Mouse (Mus musculus) liver, embryonic 12.5 days (tissue): ENCODE measurements around the gene Cfap57. TPM values are rescaled to one million over a fixed set of nuclear protein-coding genes. Genes with fewer than 3 reads are reported as not detected.
"Not testable (repeated sequence)": the region's sequence is repeated elsewhere in the genome, so short reads cannot be mapped to it uniquely, and the experiment has no call there.

Experiments
- ATAC-seq: fragments of 200-750 bp; cut with Nextera tagmentation; 2 replicates; pipeline ENCODE4 v1.8.0; 2017; ENCODE audit warnings: moderate number of reproducible peaks, mild to moderate bottlenecking, moderate library complexity
- H3K27ac ChIP-seq: fragments of 300-500 bp; sonication (generic); 2 replicates; pipeline ENCODE4 v1.5.1; 2016; ENCODE audit warnings: mild to moderate bottlenecking
- H3K27me3 ChIP-seq: fragments of 300-500 bp; sonication (generic); replicated peaks from 2 replicates; pipeline ENCODE4 v1.6.1; 2016; ENCODE audit warnings: mild to moderate bottlenecking, moderate library complexity
- H3K36me3 ChIP-seq: fragments of 300-500 bp; sonication (generic); 2 replicates; pipeline ENCODE4 v1.6.1; 2016; ENCODE audit warnings: mild to moderate bottlenecking, moderate library complexity
- H3K4me1 ChIP-seq: fragments of 300-500 bp; sonication (generic); 2 replicates; pipeline ENCODE4 v1.6.1; 2016
- H3K4me2 ChIP-seq: fragments of 300-500 bp; sonication (generic); 2 replicates; pipeline ENCODE4 v1.6.1; 2016; ENCODE audit warnings: mild to moderate bottlenecking, moderate library complexity
- H3K4me3 ChIP-seq: fragments of 300-500 bp; sonication (generic); 2 replicates; pipeline ENCODE4 v1.5.1; 2016; ENCODE audit warnings: mild to moderate bottlenecking, moderate library complexity
- H3K9ac ChIP-seq: fragments of 300-500 bp; sonication (generic); 2 replicates; pipeline ENCODE4 v1.6.1; 2016; ENCODE audit warnings: mild to moderate bottlenecking, moderate library complexity
- H3K9me3 ChIP-seq: fragments of 300-500 bp; sonication (generic); replicated peaks from 2 replicates; pipeline ENCODE4 v1.6.1; 2016; ENCODE audit warnings: mild to moderate bottlenecking, moderate library complexity
- WGBS: fragments of 180-500 bp; shearing (Covaris S2); methylation state at CpG from one replicate; pipeline ENCODE4 v1.1.7; 2016; ENCODE audit not compliant: insufficient replicate concordance; 5-methylcytosine and 5-hydroxymethylcytosine counted together
- polyA plus RNA-seq: library from polyadenylated mRNA; unstranded; fragments of >200 nt; fragmentation: Nextera tagmentation; extraction: Ambion mirVana; gene quantifications from 2 replicates; pipeline ENCODE4 v1.2.1, GENCODE M21; 2016

Gene Cfap57
- polyA plus RNA-seq, 1 experiment from 2014 or later, result 1.3 TPM

GRCm38 (mm10) chr4:118553039-118553649, 67.4 kb downstream of the Cfap57 start:
- Histone ChIP-seq H3K36me3 (no peaks in the 10 kb centered on the region), H3K27ac (no peak overlapping the region), H3K27me3 (no peaks in the 10 kb centered on the region), H3K4me1 (no peaks in the 10 kb centered on the region), H3K4me3 (no peak overlapping the region), H3K4me2 (no peak overlapping the region), H3K9ac (no peak overlapping the region), H3K9me3 (no peaks in the 10 kb centered on the region)
- WGBS, result 54% methylated on average over 3 of the region's 3 CpGs
- ATAC-seq, result no peak

DNA sequence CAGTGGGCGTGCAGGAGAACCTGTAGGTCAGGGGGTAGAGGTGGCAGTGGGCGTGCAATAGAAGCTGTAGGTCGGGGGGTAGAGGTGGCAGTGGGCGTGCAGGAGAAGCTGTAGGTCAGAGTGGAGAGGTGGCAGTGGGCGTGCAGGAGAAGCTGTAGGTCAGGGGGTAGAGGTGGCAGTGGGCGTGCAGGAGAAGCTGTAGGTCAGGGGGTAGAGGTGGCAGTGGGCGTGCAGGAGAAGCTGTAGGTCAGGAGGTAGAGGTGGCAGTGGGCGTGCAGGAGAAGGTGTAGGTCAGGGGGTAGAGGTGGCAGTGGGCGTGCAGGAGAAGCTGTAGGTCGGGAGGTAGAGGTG, 72.5 kb downstream of the Cfap57 start:
- not testable (repeated sequence) for H3K9me3 ChIP-seq, H3K4me3 ChIP-seq, H3K36me3 ChIP-seq, H3K9ac ChIP-seq, H3K27me3 ChIP-seq, H3K4me2 ChIP-seq, H3K27ac ChIP-seq, ATAC-seq
- 76% methylated on average over 10 of the region's 10 CpGs for WGBS
- peaks cover 10% of the 10 kb centered on the region for H3K4me1 ChIP-seq

GRCm38 (mm10) chr4:118547424-118548129, 73.0 kb downstream of the Cfap57 start:
- not testable (repeated sequence) for H3K4me2 ChIP-seq, ATAC-seq, H3K27me3 ChIP-seq, H3K27ac ChIP-seq, H3K9me3 ChIP-seq, H3K36me3 ChIP-seq, H3K4me3 ChIP-seq, H3K9ac ChIP-seq
- 74% methylated on average over 23 of the region's 23 CpGs for WGBS
- H3K4me1 ChIP-seq, result peaks cover 16% of the 10 kb centered on the region

GRCm38 (mm10) chr4:118544441-118545127, 76.0 kb downstream of the Cfap57 start:
- Histone ChIP-seq H3K36me3 (no peaks in the 10 kb centered on the region), H3K9ac (no peak overlapping the region), H3K27ac (peak overlapping the region; percentile 38), H3K4me2 (peak overlapping the region; percentile 66), H3K9me3 (peaks cover 2% of the 10 kb centered on the region; the same call in 1 of the 2 replicates), H3K4me3 (0 out of 2 replicates have a peak overlapping the region, but pooled peaks have one; percentile 43), H3K27me3 (peaks cover 23% of the 10 kb centered on the region; the same call in 1 of the 2 replicates), H3K4me1 (peaks cover 18% of the 10 kb centered on the region)
- ATAC-seq, result peak; percentile 55
- 69% methylated on average over 14 of the region's 14 CpGs for WGBS

- H3K9ac ChIP-seq, result peak within 1 kb of the TSS; percentile 30; the same call in 1 of the 2 replicates
- H3K4me1 ChIP-seq, result peaks cover 18% of the 10 kb centered on the region
- 6% methylated on average over 24 of the region's 24 CpGs for WGBS
- peaks cover 2% of the 10 kb centered on the region; the same call in 1 of the 2 replicates for H3K9me3 ChIP-seq
- H3K4me2 ChIP-seq, result peak within 1 kb of the TSS; percentile 66
- peak; percentile 60 for ATAC-seq
- peak within 1 kb of the TSS; percentile 38 for H3K27ac ChIP-seq
- H3K27me3 ChIP-seq, result peaks cover 25% of the 10 kb centered on the region; the same call in 1 of the 2 replicates
- H3K36me3 ChIP-seq, result no peaks in the 10 kb centered on the region
- H3K4me3 ChIP-seq, result peak within 1 kb of the TSS; percentile 43
These were observed 76.9 kb downstream of the Cfap57 start, which contains the start of gene Tmem125 for GRCm38 (mm10) chr4:118543592-118544260. Tmem125 (minus strand) TSS chr4:118544044.

- no peak overlapping the region for H3K27ac ChIP-seq
- 14% methylated on average over 13 of the region's 13 CpGs for WGBS
- peaks cover 18% of the 10 kb centered on the region for H3K4me1 ChIP-seq
- H3K27me3 ChIP-seq, result peaks cover 25% of the 10 kb centered on the region; the same call in 1 of the 2 replicates
- peaks cover 2% of the 10 kb centered on the region; the same call in 1 of the 2 replicates for H3K9me3 ChIP-seq
- H3K9ac ChIP-seq, result 0 out of 2 replicates have a peak overlapping the region, but pooled peaks have one; percentile 9
- peak overlapping the region; percentile 66 for H3K4me2 ChIP-seq
- 0 out of 2 replicates have a peak, but pooled peaks have one; percentile 13 for ATAC-seq
- H3K4me3 ChIP-seq, result peak overlapping the region; percentile 43
- H3K36me3 ChIP-seq, result no peaks in the 10 kb centered on the region
These were observed 77.4 kb downstream of the Cfap57 start for GRCm38 (mm10) chr4:118543158-118543530.

- H3K4me3 ChIP-seq, result peak overlapping the region; percentile 43
These were observed 77.9 kb downstream of the Cfap57 start for GRCm38 (mm10) chr4:118542510-118543157.

GRCm38 (mm10) chr4:118539904-118540303, 80.7 kb downstream of the Cfap57 start:
- Histone ChIP-seq H3K36me3 (no peaks in the 10 kb centered on the region), H3K4me1 (peaks cover 18% of the 10 kb centered on the region), H3K9ac (no peak overlapping the region), H3K4me3 (no peak overlapping the region), H3K4me2 (no peak overlapping the region), H3K9me3 (no peaks in the 10 kb centered on the region), H3K27me3 (peaks cover 25% of the 10 kb centered on the region; the same call in 1 of the 2 replicates), H3K27ac (no peak overlapping the region)
- 43% methylated on average over 10 of the region's 10 CpGs for WGBS
- no peak for ATAC-seq

More at GRCm38 (mm10) chr4:118542510-118543157, 77.9 kb downstream of the Cfap57 start:
- Histone ChIP-seq H3K9ac (0 out of 2 replicates have a peak overlapping the region, but pooled peaks have one; percentile 9), H3K27ac (no peak overlapping the region), H3K27me3 (peaks cover 25% of the 10 kb centered on the region; the same call in 1 of the 2 replicates), H3K4me2 (peak overlapping the region; percentile 66), H3K4me1 (peaks cover 18% of the 10 kb centered on the region), H3K9me3 (0 out of 2 replicates have a peak, but pooled peaks cover 2% of the 10 kb centered on the region), H3K36me3 (no peaks in the 10 kb centered on the region)
- WGBS, result 36% methylated on average over 9 of the region's 9 CpGs
- ATAC-seq, result no peak

DNA sequence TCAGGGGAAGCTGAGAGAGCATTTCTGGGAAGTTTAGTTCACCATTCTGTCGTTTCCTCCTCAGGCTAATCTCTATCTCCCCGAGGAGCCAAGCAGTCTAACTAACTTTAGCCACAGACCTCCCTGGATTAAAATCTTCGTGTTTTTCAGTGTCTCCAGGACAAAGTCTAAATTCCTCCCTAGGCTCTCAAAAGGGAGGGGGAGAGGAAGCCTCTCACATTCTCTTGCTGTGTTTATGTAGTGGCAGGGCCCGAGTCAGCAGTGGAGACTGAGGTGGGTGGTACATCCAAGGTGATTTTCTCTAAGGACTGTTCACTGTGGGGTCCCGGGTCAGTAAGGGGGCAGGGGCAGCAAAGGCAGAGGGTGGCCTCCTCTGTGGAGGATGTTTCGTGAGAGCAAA, 82.8 kb downstream of the Cfap57 start:
- Histone ChIP-seq H3K4me3 (no peak overlapping the region), H3K27ac (no peak overlapping the region), H3K36me3 (no peaks in the 10 kb centered on the region), H3K27me3 (peaks cover 23% of the 10 kb centered on the region; the same call in 1 of the 2 replicates), H3K9ac (no peak overlapping the region), H3K9me3 (no peaks in the 10 kb centered on the region), H3K4me1 (peaks cover 5% of the 10 kb centered on the region; the same call in 1 of the 2 replicates), H3K4me2 (no peak overlapping the region)
- ATAC-seq, result no peak
- WGBS, result 28% methylated on average over 6 of the region's 6 CpGs

DNA sequence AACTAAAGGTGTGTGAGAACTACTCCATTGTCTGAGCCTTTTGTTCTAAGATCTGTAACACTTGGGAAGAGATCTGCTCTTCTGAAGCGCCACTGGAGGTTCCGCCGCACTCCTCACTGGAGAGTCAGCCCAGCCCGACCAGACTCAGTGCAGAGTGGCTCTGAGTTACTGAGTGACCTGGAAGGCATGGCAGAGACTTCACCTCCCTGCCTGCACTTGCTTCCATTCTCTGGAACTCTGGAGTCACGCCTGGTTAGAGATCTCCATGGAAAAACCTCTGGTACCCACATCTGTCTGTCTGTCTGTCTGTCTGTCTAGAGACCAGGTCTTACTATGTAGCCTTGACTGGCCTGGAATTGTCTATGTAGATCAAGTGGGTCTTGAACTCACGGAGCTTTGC, 85.0 kb downstream of the Cfap57 start:
- H3K4me2 ChIP-seq, result no peak overlapping the region
- no peak overlapping the region for H3K27ac ChIP-seq
- H3K4me3 ChIP-seq, result no peak overlapping the region
- H3K9me3 ChIP-seq, result no peaks in the 10 kb centered on the region
- H3K36me3 ChIP-seq, result no peaks in the 10 kb centered on the region
- peaks cover 18% of the 10 kb centered on the region; the same call in 1 of the 2 replicates for H3K27me3 ChIP-seq
- H3K9ac ChIP-seq, result no peak overlapping the region
- 66% methylated on average over 6 of the region's 6 CpGs for WGBS
- no peak for ATAC-seq
- H3K4me1 ChIP-seq, result no peaks in the 10 kb centered on the region

DNA sequence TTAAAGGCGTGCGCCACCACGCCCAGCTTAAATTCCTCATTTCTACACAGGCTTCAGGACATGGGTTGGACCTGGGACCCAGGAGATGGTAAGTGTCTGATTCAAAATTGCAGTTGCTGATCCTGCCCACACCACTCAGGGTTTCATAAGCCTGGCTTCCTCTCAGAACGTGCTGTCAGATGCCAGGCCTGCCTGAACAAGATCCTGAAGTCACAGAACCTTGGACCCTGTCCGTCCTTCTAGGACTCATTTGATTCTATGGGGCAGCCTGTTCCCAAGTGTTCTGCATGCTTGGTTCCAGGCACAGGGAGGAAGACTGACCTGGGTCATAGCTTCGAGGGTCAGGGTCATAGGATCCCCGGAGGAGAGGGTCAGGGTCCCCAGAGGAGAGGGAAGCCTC, 87.0 kb downstream of the Cfap57 start:
- Histone ChIP-seq H3K27me3 (peaks cover 5% of the 10 kb centered on the region; the same call in 1 of the 2 replicates), H3K9me3 (no peaks in the 10 kb centered on the region), H3K4me3 (no peak overlapping the region), H3K27ac (no peak overlapping the region), H3K4me1 (no peaks in the 10 kb centered on the region), H3K9ac (no peak overlapping the region), H3K4me2 (no peak overlapping the region), H3K36me3 (no peaks in the 10 kb centered on the region)
- ATAC-seq, result no peak
- 56% methylated on average over 7 of the region's 7 CpGs for WGBS
